Mouse (Mus musculus) heart, adult 2 months (tissue): ENCODE data around the gene Gm45234.

ENCODE experiments used
- CTCF ChIP-seq: fragments of 200-600 bp; IDR thresholded peaks from 2 replicates; pipeline ENCODE4 v1.8.1; 2022; ENCODE audit warnings: antibody characterized with exemption, mild to moderate bottlenecking, moderate library complexity
- EP300 ChIP-seq: fragments of 200-500 bp; IDR thresholded peaks from 2 replicates; pipeline ENCODE4 v1.6.1; 2011; ENCODE audit warnings: low read depth, low read length, control low read depth; ENCODE audit not compliant: insufficient read depth
- POLR2A ChIP-seq: fragments of 200-500 bp; IDR thresholded peaks from 2 replicates; pipeline ENCODE4 v1.6.1; 2011; ENCODE audit warnings: mild to moderate bottlenecking, low read depth, low read length, control low read depth; ENCODE audit not compliant: insufficient read depth

GRCm38 (mm10) chr6:124708289-124708889 is 47.4 kb downstream of the Gm45234 start:
- TF ChIP-seq CTCF (no peak), EP300 (no peak), POLR2A (no peak)
